ENCODE assay signal across 9 mouse cellular contexts in genomic region chr1:84935668-84936067, GRCm38 (mm10). TPM values are rescaled to one million over a fixed set of nuclear protein-coding genes. Genes with fewer than 3 reads are reported as not detected.
DNase-seq lines count a peak whose midpoint lies in the region; ATAC-seq and TF ChIP-seq lines count a peak whose summit lies in the region.
"Had no signal": no experiment of that assay in that cellular context is flagged by ENCODE, and none has a peak within 500 bp of the region (broad histone marks: within the 10 kb centered on the region; RNA-seq: fewer than 3 reads in every experiment).

No protein-coding gene starts in this region.

- no peaks in the 10 kb centered on the region for H3K27me3 ChIP-seq in MEL (ENCODE audit: control insufficient read depth in 1 of 2, insufficient read depth in 2 of 2, low read length in 2 of 2)
- H3K27me3 ChIP-seq in neural tube, embryonic 15.5 days (replicated peaks), result no peaks in the 10 kb centered on the region

- no peaks in the 10 kb centered on the region; a peak in 1 of 4 replicates for H3K36me3 ChIP-seq in MEL (ENCODE audit: control insufficient read depth in 1 of 2, insufficient read depth in 2 of 2, low read length in 2 of 2)
- no peaks in the 10 kb centered on the region for H3K36me3 ChIP-seq in neural tube, embryonic 15.5 days
- H3K36me3 ChIP-seq: heart, embryonic 13.5 days had no signal

- H3K4me3 ChIP-seq in MEL (ENCODE audit: control insufficient read depth in 1 of 2, insufficient read depth in 1 of 2, low read depth in 2 of 2, low read length in 2 of 2), result no peak overlapping the region
- peak overlapping the region; percentile 60; the same call in 1 of the 2 replicates for H3K4me3 ChIP-seq in neural tube, embryonic 15.5 days (replicated peaks)

- no peaks in the 10 kb centered on the region for H3K4me1 ChIP-seq in MEL (ENCODE audit: control insufficient read depth in 1 of 2, insufficient read depth in 2 of 2, low read length in 2 of 2)
- H3K4me1 ChIP-seq in neural tube, embryonic 15.5 days, result peaks cover 17% of the 10 kb centered on the region

- peak overlapping the region; percentile 71 for H3K4me2 ChIP-seq in neural tube, embryonic 15.5 days

- no peak for TF ChIP-seq POLR2A in MEL (IDR thresholded peaks at IDR 0.05; ENCODE audit: control insufficient read depth in 1 of 2, insufficient read depth in 1 of 2, low read depth in 1 of 2, low read length in 2 of 2, poor library complexity in 1 of 2)

- TF ChIP-seq CTCF in MEL (IDR thresholded peaks at IDR 0.05 in 2 of 3, conservative IDR thresholded peaks at IDR 0.05 in 1 of 3; ENCODE audit: control insufficient read depth in 1 of 3, insufficient read depth in 1 of 3, low read depth in 2 of 3, low read length in 3 of 3, poor library complexity in 1 of 3, severe bottlenecking in 1 of 3), result no peak

- no peak for TF ChIP-seq RAD21 in MEL (IDR thresholded peaks at IDR 0.05; ENCODE audit: low read depth, low read length)

- no peak for TF ChIP-seq EP300 in MEL (IDR thresholded peaks at IDR 0.05; ENCODE audit: low read depth in 1 of 2, low read length in 2 of 2)

- intact Hi-C loops in heart, postnatal 25 days (cut with DNase I), result no loop called here
- intact Hi-C loops in heart, postnatal 36 days (cut with DNase I), result no loop called here

- H3K27ac ChIP-seq in MEL (ENCODE audit: control insufficient read depth, low read depth, low read length), result no peak overlapping the region
- H3K27ac ChIP-seq in neural tube, embryonic 15.5 days (replicated peaks), result peak overlapping the region; percentile 95; the same call in 1 of the 2 replicates
- H3K27ac ChIP-seq: heart, embryonic 13.5 days had no signal

- DNase-seq in heart, adult 18-20 months, result peak; percentile 38 to 71
- no peak for DNase-seq in heart, postnatal 25 days (ENCODE audit: low spot score)
- peak; percentile 34 for DNase-seq in MEL (ENCODE audit: low read depth, low spot score)
- DNase-seq in cerebellum, postnatal 10 days, result peak; percentile 89 to 91
- peak; percentile 27 to 40 for DNase-seq in heart, postnatal 36 days
- DNase-seq in left cerebral cortex, adult 9 months (ENCODE audit: low spot score in 2 of 2), result peak; percentile 51 to 92
- no peak for DNase-seq in thymus, postnatal 4 days

- H3K9ac ChIP-seq in MEL (ENCODE audit: control insufficient read depth, low read depth, low read length, poor library complexity, severe bottlenecking), result peak overlapping the region; percentile 28; the same call in 1 of the 2 replicates
- H3K9ac ChIP-seq in neural tube, embryonic 15.5 days (replicated peaks), result no peak overlapping the region

- H3K9me3 ChIP-seq in MEL (replicated peaks; ENCODE audit: insufficient read depth, low read length), result no peaks in the 10 kb centered on the region
- no peaks in the 10 kb centered on the region for H3K9me3 ChIP-seq in neural tube, embryonic 15.5 days (replicated peaks)
- H3K9me3 ChIP-seq: heart, embryonic 13.5 days had no signal

- H3K79me2 ChIP-seq in MEL (ENCODE audit: control insufficient read depth, insufficient read depth, low read length, poor library complexity), result no peaks in the 10 kb centered on the region

- 70% methylated on average over 9 of the region's 9 CpGs for WGBS in neural tube, embryonic 15.5 days

- ATAC-seq in neural tube, embryonic 15.5 days (ENCODE audit: low FRiP score), result no peak

TF ChIP-seq in MEL, 35 proteins besides CTCF, POLR2A, EP300 and RAD21:
- TF ChIP-seq ZKSCAN1 (IDR thresholded peaks at IDR 0.05; ENCODE audit: low read depth, low read length) (no peak), USF1 (IDR thresholded peaks at IDR 0.05; ENCODE audit: low read depth, low read length) (no peak)

RNA-seq across cellular contexts. Expression of gene Slc16a14, which starts 0.7 kb away (rescaled TPM):
- total RNA-seq in heart, adult 18-20 months (2021), result under 1 TPM; 0.35 to 0.36 TPM
- under 1 TPM in 1 of 2 experiments, not detected in 1; 0.62 TPM for total RNA-seq in heart, postnatal 25 days (2021)
- total RNA-seq in MEL (2012; rRNA removed), result not detected in 2 replicates
- polyA plus RNA-seq in MEL (2012; ENCODE audit: insufficient read depth in 1 of 2, insufficient read length in 2 of 2, low read depth in 1 of 2, low replicate concordance in 2 of 2, missing spikeins in 1 of 2), result not detected
- total RNA-seq in heart, postnatal 36 days (2021), result under 1 TPM; 0.39 to 0.57 TPM
- polyA plus RNA-seq in neural tube, embryonic 15.5 days (2015; fragmentation: Nextera tagmentation; extraction: Ambion mirVana), result 10.4 and 11.0 TPM in 2 replicates

Comparison
In these comparisons a context has a peak if more than half of its experiments do, and no peak if none do; other contexts are left out.
1. DNase-seq: peak in heart, adult 18-20 months (2 of 2), MEL (single experiment), cerebellum, postnatal 10 days (2 of 2), heart, postnatal 36 days (2 of 2) and left cerebral cortex, adult 9 months (2 of 2); none in heart, postnatal 25 days (single experiment) and thymus, postnatal 4 days (single experiment).